Mouse (Mus musculus) kidney, adult 2 months (tissue): Measurements from ENCODE around the gene Fam20a. TPM values are rescaled to one million over a fixed set of nuclear protein-coding genes. Genes with fewer than 3 reads are reported as not detected.

Experiments
- DNase-seq: peaks from one replicate; pipeline ENCODE4 v3.0.0; 2021
- H3K27ac ChIP-seq: fragments of 200-500 bp; 2 replicates; pipeline ENCODE4 v1.5.1; 2012; ENCODE audit warnings: low read depth, low read length, control low read depth, inconsistent platforms; ENCODE audit not compliant: insufficient read depth
- H3K27me3 ChIP-seq: fragments of 200-500 bp; replicated peaks from 2 replicates; pipeline ENCODE4 v1.6.1; 2012; ENCODE audit warnings: mild to moderate bottlenecking, moderate library complexity, low read length, inconsistent platforms; ENCODE audit not compliant: control insufficient read depth, insufficient read depth
- H3K36me3 ChIP-seq: fragments of 200-500 bp; 2 replicates; pipeline ENCODE4 v1.6.1; 2012; ENCODE audit warnings: mild to moderate bottlenecking, moderate library complexity, low read length, inconsistent platforms; ENCODE audit not compliant: control insufficient read depth, insufficient read depth
- H3K4me1 ChIP-seq: fragments of 200-500 bp; 2 replicates; pipeline ENCODE4 v1.6.1; 2011; ENCODE audit warnings: low read length; ENCODE audit not compliant: control insufficient read depth, insufficient read depth
- H3K4me3 ChIP-seq: fragments of 200-500 bp; 2 replicates; pipeline ENCODE4 v1.5.1; 2011; ENCODE audit warnings: mild to moderate bottlenecking, low read depth, low read length, control low read depth; ENCODE audit not compliant: insufficient read depth
- CTCF ChIP-seq: fragments of 200-500 bp; conservative IDR thresholded peaks from 2 replicates; pipeline ENCODE4 v1.5.1; 2011; ENCODE audit warnings: low read depth, mild to moderate bottlenecking, control low read depth, low read length, moderate library complexity, mixed read lengths; ENCODE audit not compliant: insufficient read depth, insufficient read length
- POLR2A ChIP-seq: fragments of 200-500 bp; IDR thresholded peaks from one replicate; pipeline ENCODE4 v1.6.1; 2011; ENCODE audit warnings: low read depth, low read length, control low read depth
- WGBS: fragments of 180-500 bp; shearing (Covaris S2); methylation state at CpG from one replicate; pipeline ENCODE4 v1.1.7; 2018; 5-methylcytosine and 5-hydroxymethylcytosine counted together
- polyA plus RNA-seq: library from polyadenylated mRNA; depleted of rRNA; stranded (reverse); fragments of >200 nt; gene quantifications from 2 replicates; pipeline ENCODE4 v1.2.3, GENCODE M21; 2012

Fam20a gene
- polyA plus RNA-seq, 1 experiment = 7.5 TPM

DNA sequence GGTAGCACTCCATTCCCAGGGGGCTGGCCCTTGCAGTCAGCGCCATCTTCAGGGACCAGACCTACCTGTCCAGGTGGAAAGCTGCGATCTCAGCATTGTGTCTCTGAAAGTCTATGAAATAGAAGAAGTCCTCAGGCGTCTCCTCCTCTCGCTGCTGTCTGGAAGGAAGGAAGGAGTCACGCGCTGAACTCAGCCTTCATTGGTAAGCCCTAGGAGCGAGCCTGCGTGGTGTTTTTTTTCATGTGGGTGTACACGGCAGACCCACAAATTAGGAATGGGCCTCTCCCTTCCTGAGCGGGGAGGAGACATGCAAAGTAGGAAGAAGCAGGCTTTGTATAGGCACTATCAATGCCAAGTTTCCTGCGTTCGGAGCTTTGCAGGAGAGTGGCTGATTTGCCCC lies 43.8 kb downstream of the Fam20a start:
- 61% methylated on average over 12 of the region's 12 CpGs for WGBS
- no peak for DNase-seq
- TF ChIP-seq POLR2A (no peak), CTCF (no peak)
- Histone ChIP-seq H3K4me1 (no peaks in the 10 kb centered on the region), H3K36me3 (no peaks in the 10 kb centered on the region), H3K27me3 (no peaks in the 10 kb centered on the region), H3K4me3 (no peak overlapping the region), H3K27ac (no peak overlapping the region)

DNA sequence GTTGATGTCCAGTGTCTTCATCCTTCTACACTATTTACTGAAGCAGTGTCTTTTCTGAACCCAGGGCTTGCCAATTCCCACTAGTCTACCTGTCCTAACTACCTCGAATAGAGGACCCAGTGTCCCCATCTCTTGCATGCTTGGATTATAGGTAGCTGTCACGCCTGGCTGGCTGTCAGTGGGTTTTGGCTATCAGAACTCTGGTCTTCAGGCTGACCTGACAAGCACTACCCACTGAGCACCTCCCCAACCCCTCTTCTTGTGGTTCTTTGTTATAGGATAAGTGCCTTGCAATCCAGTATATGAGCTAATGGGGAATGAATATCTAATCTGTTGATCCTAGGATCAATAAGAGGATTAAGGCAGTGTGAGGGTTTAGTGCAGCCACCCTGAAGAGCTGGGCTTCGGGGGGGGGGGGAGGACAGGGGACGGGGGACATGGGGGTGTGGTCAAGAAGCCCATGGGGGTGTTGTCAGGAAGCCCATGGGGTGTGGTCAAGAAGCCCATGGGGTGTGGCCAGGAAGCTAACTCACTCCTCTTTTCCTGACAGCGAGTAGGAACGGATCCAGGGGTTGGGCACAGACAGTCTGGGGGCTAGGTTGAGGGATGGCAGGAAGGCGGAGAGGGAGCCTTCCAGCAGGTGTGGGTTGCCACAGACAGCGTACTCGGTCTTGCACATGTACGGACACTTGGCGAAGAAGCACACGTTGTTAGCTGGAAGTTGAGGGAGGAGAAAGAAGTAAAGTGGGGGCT lies 45.3 kb downstream of the Fam20a start:
- Histone ChIP-seq H3K4me3 (no peak overlapping the region), H3K27ac (no peak overlapping the region), H3K36me3 (no peaks in the 10 kb centered on the region), H3K4me1 (no peaks in the 10 kb centered on the region), H3K27me3 (no peaks in the 10 kb centered on the region)
- WGBS = 77% methylated on average over 12 of the region's 12 CpGs
- peak; percentile 10 for DNase-seq
- no peak for TF ChIP-seq CTCF
- TF ChIP-seq POLR2A = no peak

DNA sequence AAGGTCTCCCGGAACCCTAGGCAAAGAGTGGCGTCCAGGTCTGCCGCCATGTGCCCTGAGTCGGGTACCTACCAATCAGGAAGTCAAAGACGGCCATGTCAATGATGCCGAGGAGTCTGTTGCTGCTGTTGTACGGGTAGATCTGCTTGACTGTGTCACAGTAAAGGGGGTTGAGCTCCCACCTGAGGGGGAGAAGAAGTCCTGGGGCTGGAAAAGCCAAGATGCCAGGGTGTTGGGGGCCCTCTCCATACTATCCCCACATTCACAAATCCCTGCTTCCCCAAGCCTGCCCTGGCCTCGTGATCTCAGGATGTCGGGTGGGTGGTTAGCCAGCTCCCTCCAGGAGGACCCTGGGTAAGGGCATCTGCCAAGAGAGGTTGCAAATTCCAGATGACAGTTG lies 46.3 kb downstream of the Fam20a start:
- H3K4me3 ChIP-seq = no peak overlapping the region
- no peak for DNase-seq
- H3K4me1 ChIP-seq = no peaks in the 10 kb centered on the region
- WGBS = 92% methylated on average over 9 of the region's 9 CpGs
- H3K27me3 ChIP-seq = no peaks in the 10 kb centered on the region
- H3K36me3 ChIP-seq = no peaks in the 10 kb centered on the region
- TF ChIP-seq CTCF (no peak), POLR2A (no peak)
- no peak overlapping the region for H3K27ac ChIP-seq

DNA sequence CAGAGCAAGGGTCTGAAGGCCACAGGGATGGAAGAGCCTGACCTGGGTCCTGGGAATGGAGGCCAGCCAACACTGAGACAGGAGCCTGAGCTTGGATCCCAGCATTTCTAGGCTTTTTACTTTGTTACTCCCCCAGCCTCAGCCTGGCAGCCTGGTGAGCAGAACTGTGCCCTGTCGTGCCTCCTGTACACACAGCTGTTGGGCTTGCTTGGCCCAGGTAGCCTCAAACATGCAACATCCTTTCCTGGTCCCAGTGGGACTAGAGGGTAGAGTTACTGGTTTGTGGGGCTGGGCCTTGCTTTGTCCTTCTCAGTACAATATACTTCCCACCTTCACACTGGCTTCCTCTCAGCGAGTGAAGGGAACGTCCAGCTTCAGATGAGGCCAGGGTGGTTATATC lies 46.9 kb downstream of the Fam20a start:
- Histone ChIP-seq H3K27ac (no peak overlapping the region), H3K36me3 (no peaks in the 10 kb centered on the region), H3K4me3 (no peak overlapping the region), H3K4me1 (no peaks in the 10 kb centered on the region), H3K27me3 (no peaks in the 10 kb centered on the region)
- DNase-seq = no peak
- TF ChIP-seq CTCF = no peak
- TF ChIP-seq POLR2A = no peak
- 88% methylated on average over 3 of the region's 3 CpGs for WGBS

DNA sequence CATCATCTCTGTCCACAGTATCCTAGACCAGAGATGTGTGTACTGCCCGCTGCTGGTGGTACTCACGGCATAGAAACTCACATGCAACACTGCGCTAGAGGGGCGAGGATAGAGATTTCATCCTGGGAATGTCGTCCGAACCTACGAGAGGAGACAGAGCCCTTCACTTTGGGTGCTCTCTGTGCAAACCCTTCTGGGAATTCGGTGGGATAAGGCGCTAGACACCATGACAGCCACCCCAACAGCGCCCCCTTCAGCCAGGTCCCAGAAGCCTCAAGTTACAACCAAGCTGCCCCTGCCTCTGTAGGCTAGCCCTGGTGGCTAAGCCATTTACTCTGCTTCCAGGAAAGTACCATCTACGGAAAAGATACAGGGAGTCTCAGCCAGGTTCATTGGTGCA lies 47.5 kb downstream of the Fam20a start:
- 82% methylated on average over 11 of the region's 11 CpGs for WGBS
- no peaks in the 10 kb centered on the region for H3K27me3 ChIP-seq
- no peak overlapping the region for H3K4me3 ChIP-seq

DNA sequence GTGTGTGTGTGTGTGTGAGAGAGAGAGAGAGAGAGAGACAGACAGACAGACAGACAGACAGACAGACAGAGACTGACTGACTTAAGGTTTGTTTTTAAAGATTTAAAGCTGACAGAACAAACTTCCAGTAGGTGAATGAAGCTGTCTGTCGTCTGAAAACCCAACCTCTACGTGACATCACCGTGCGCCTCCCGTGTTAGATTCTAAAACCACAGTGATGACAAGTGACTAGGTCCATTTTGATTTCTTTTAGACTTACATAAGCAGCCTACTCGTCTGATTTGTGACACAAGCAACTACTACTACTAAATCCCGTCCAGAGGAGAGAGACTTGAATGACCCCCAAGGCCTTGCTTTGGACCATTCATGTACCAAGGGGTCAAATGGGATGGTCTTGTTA lies 48.3 kb downstream of the Fam20a start:
- no peak for TF ChIP-seq CTCF
- Histone ChIP-seq H3K4me1 (no peaks in the 10 kb centered on the region), H3K27ac (no peak overlapping the region), H3K4me3 (no peak overlapping the region), H3K36me3 (no peaks in the 10 kb centered on the region), H3K27me3 (no peaks in the 10 kb centered on the region)
- DNase-seq = no peak
- 82% methylated on average over 7 of the region's 7 CpGs for WGBS

More for the DNA sequence above, 47.5 kb downstream of the Fam20a start:
- no peak for DNase-seq
- Histone ChIP-seq H3K36me3 (no peaks in the 10 kb centered on the region), H3K4me1 (no peaks in the 10 kb centered on the region), H3K27ac (no peak overlapping the region)
- TF ChIP-seq CTCF = peak; percentile 17; the same call in 1 of the 2 replicates
- TF ChIP-seq POLR2A = no peak

DNA sequence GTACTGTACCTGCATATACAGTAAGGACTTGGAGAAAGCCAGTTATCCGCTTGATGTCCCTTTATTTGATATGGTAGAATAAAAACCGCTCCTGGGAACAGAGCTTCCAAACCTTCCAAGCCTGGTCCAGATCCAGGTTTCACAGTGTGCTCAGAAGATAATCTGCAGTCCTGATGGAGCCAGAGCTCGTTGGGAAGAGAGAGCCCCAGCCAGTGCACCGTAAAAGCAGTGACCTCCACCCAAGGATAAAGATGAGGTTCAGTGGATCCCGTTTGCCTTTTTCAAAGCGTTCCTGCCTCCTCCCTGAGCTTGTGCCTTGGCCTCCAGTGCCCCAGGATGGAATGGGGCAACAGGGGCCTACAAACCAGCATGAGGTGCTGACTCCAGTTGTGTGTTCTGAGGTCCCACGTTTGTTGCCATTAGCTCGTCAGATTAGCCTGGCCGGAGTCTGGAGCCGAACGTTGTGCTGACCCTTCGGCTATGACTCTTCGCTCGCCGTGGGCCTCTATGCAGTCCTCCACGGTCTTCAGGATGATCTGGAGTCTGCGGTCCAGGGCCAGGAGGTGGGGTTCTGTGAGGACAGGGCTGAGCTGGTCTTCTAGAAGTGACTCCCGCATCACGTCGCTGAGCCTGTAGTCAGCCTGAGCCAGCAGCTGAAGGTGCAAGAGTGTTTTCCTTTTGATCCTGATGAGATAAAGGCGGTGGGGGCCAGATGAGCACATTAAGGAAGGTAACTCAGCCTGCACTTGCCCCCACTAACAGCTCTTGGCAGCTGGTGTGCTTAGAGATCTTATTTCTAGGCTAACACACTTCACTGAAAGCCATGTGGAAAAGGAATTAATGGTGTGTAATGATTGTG lies 49.0 kb downstream of the Fam20a start:
- Histone ChIP-seq H3K4me3 (no peak overlapping the region), H3K27me3 (no peaks in the 10 kb centered on the region), H3K36me3 (peaks cover 2% of the 10 kb centered on the region; the same call in 1 of the 2 replicates), H3K27ac (no peak overlapping the region), H3K4me1 (no peaks in the 10 kb centered on the region)
- TF ChIP-seq POLR2A (no peak), CTCF (no peak)
- WGBS = 51% methylated on average over 21 of the region's 21 CpGs
- DNase-seq = no peak
